Mouse (Mus musculus) MEL (cell line): ENCODE measurements at regions not wholly inside any gene's neighbourhood (a gene's known extent, or its start where the extent isn't known, plus 50 kb on each side); places are given as distances from the start of the nearest gene placed in this dataset.

Source experiments
- POLR2A ChIP-seq, 2 experiments: IDR thresholded peaks; 2 replicates each; pipeline ENCODE4 v1.6.1; 2011 to 2012; ENCODE audit warnings: low read length in 2 of 2, mild to moderate bottlenecking in 2 of 2, control low read depth in 1 of 2, improper control_type of control experiment in 1 of 2, low read depth in 1 of 2, moderate library complexity in 1 of 2; ENCODE audit not compliant: control insufficient read depth in 1 of 2, insufficient read depth in 1 of 2, poor library complexity in 1 of 2
- RCOR1 ChIP-seq: IDR thresholded peaks from 2 replicates; pipeline ENCODE4 v1.6.1; 2012; ENCODE audit warnings: low read depth, mild to moderate bottlenecking, inconsistent platforms, low read length, improper control_type of control experiment
- TCF12 ChIP-seq: IDR thresholded peaks from 2 replicates; pipeline ENCODE4 v1.6.1; 2014; ENCODE audit warnings: low read depth, mild to moderate bottlenecking, inconsistent platforms, low read length, improper control_type of control experiment, moderate library complexity
- USF1 ChIP-seq: IDR thresholded peaks from 2 replicates; pipeline ENCODE4 v1.6.1; 2014; ENCODE audit warnings: low read depth, mild to moderate bottlenecking, inconsistent platforms, low read length, improper control_type of control experiment, moderate library complexity

DNA sequence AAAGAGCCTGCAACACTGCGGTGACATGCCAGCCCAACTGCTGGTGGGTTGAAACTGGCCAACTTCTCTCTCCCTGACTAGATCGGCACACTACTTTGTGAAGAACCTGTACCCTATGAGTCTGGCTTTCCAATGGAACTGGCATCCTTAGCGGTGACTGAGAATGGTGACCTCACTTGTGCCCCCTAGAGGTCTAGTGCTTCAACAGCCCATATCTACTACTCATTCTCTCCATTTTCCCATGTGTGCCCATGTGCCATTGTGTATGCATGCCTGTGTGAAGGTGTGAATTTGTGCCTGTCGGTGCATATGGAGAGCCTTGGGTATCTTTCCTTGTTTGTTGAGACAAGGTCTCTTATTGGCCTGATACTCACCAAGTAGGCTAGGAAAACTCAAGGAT lies 106.5 kb upstream of the Tmem260 start:
- TF ChIP-seq TCF12 (no peak), USF1 (no peak), RCOR1 (no peak), POLR2A (IDR thresholded peaks at IDR 0.05; ENCODE audit: control insufficient read depth in 1 of 2, insufficient read depth in 1 of 2, low read depth in 1 of 2, low read length in 2 of 2, poor library complexity in 1 of 2) (no peak)
